Mouse (Mus musculus) spleen, adult 18-20 months (tissue): ENCODE results near the gene Gng2.
A peak's percentile ranks its signal among the peaks of the same experiment; 100 is the strongest.

Source experiments
- DNase-seq, 2 experiments: peaks; one replicate each; pipeline ENCODE4 v3.0.0; 2022; ENCODE audit warnings: mixed read lengths in 2 of 2

Gene Gng2

DNA sequence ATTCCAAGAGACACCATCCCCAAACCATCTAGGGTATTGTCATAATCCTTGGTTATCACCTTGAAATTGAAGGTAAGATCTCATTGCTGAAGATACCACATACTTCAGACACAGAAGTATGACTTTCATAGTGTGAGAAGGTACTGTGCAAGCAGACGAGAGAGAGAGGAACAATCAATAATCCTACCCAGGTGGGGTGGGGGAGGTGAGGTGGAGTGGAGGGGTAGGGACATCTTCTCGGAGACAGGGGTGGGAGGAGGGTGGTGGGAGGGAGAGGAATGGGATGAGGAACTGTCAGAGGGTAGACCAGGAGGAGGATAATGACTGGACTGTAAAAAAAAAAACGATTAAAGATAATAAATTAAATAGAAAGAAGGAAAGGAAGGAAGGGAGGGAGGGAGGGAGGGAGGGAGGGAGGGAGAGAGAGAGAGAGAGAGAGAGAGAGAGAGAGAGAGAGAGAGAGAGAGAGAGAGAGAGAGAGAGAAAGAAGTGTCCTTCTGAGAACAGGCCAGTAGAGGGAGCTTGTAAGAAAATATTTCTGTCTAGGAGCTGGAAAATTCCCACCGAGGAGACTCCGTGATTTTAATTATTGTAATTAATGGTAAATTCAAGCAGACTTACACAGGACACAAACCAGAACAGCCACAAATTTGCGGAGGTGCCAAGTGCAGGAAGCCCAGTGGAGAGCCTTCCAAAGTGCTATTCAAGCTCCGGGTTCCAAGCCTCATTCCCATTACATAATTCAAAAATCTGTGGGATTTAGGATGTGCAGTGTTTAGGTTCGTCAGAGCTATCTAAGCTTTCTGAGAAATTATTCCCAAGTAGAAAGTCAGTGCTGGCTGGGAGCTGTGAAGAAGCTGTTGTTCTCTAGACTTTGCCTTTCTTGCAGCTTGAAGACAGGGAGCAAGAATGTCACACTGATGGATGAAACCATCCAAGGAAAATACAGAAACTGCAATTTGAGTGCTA is 118.3 kb downstream of the Gng2 start:
- no peak for DNase-seq

DNA sequence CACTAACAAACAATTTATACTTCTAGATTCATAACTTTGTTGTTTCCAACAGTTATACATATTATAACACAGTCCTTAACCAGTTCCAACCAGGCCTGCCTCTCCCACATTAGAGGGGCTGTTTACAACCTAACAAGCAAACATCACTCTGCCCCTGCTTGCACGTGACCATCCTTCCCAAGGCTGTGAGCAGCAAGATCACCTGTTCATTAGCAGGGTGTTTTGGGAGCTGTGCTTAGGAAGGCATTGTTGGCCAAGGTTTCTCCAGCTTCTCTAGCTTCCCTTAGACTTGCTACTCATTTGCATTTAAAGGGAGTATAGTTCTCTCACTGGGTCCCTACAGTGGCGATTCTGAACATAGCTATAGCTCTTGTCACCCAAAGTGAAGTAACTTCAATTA is 119.1 kb downstream of the Gng2 start:
- DNase-seq = no peak

DNA sequence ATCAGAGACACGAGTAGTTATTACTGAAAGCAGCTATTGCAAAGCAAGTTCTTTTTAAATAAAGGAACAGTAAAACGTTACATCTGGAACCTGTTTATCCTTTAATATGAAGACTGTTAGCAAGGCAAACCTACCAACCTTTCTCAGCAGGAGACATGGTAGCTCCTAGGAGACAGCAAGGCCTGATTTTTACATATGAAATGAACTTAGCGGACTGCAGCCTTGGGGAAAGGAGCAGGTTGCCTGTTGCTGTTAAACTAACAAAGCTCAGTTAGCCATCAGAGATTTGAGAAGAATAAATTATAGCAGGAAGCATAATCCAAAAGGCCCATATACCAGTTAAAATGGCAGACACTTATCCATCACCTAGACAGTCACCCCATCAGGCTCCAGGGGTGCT is 124.0 kb downstream of the Gng2 start:
- no peak for DNase-seq

DNA sequence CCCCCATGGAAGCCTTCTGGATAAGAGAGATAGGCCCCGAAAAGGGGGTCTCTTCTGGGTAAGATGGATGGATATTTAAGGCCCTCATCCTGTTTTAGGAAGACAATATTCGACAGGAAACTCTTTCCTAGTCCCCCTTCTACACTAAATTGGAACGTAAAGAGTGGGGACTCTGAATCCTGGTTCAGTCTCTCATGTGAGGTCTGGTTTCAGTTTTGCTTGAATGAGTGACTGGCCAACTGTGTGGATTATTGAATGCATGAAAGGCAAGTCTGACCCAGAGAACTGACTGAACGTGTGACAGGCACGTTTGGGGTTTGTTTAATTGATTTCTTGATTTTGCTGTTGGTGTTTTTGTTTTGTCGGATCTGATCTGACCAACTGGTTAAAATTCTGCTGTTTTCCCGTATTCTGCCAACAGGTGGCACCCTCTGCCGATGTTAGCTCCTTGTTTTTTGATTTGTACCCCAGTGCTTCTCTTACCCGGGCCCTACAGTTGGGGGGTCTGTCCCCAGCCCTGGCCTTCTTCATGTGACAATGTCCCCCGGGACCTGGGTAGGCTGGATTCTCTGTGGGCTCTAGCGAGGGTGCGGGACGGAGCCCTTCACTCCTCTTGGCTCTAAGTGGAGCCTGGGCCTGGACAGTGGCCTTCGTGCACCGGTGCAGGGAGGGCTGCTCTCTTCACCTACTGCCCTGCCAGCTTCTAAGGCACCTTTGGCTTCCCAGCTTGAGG is 137.7 kb downstream of the Gng2 start:
- peak; percentile 9 to 71 for DNase-seq

DNA sequence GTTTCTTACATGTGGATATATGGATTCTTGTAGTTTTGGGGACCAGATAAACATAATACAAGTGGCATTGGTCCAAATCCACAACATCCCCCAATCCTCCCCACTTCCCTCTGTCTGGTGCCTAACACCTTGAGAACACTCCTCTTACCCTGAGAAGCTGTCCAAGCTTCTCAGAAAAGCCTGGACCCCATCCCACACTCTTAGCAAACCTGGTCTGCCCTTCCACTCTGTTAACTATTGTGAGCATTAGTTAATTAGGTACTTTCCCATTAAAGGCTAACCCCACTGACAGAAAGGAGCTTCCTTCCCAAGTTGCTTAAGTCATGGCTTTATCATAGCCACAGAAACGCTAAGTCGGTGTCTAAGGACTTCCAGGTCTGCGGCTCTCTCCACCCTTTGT is 141.1 kb downstream of the Gng2 start:
- DNase-seq = no peak

DNA sequence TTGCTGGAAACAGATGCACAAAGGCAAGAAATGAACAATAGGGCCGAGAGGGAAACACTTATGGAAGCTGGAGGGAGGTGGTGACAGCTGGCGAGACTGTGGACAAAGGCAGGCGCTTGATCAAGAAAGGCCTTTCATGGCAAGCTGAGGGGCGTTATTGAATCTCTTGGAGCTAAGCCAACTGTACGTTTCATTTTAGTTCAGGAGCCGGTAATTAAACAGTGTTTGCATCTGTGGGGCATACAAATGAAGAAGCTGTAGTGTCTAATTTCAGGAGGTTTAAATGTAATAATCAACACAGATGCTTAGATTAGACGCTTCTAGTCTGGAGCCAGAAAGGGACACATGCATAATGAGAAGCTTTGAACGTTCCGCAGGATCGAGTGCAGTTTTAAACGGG is 151.9 kb downstream of the Gng2 start:
- no peak for DNase-seq

DNA sequence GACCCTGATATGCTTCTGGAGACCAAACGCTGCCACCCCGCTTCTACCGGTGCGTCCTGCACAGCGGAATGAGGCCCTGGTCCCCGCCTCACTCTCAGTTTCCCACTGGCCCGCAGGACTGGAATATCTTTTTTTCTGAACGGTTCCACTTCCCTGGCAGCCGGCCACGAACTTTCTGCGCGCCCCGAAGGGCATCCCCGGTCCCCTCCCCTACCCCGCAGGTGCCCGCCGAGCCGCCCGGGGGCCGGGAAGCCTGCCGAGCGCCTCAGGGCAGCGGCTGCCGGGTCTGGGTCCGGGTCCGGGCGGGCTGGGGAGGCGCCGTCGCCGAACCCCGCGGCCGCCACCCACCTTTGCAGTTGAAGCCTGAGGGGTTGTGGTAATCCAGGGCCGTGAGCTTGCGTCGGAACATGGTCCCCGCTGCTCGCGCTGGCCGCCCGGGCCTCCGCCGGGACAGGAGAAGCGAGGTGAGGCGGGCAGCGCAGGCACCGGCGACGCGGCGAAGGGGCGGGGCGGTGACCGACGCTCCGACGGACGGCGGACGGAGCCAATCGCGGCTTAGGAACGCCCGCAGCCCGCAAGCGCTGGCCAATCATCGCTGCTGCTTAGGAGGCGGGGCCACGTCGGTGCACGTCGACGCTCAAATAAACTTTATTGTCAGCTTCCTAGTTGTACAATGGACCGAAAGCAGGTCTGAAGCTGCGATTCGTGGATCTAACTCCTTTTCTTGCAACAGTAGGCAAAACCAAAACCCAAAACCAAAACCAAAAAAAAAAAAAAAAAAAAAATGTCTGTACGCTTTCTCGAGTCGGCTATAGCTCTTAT is 153.9 kb downstream of the Gng2 start, which contains the start of gene Rtraf:
TSS of gene Rtraf (minus strand) at position 504 of the 822 bp plus-strand sequence.
- peak; percentile 84 to 91 for DNase-seq
